Mouse (Mus musculus) CH12.LX (cell line): ENCODE measurements at regions not wholly inside any gene's neighbourhood (a gene's known extent, or its start where the extent isn't known, plus 50 kb on each side); places are given as distances from the start of the nearest gene placed in this dataset.

Source experiments
- DNase-seq: peaks from one replicate; pipeline ENCODE4 v3.0.0-alpha.2; 2013; ENCODE audit errors: extremely low read depth
- H3K27ac ChIP-seq: 2 replicates; pipeline ENCODE4 v1.5.1; 2012; ENCODE audit warnings: low read depth, mild to moderate bottlenecking, control low read depth, moderate library complexity; ENCODE audit not compliant: insufficient read depth
- H3K27me3 ChIP-seq: replicated peaks from 2 replicates; pipeline ENCODE3; 2012; ENCODE audit warnings: inconsistent platforms
- H3K36me3 ChIP-seq, 2 experiments: replicated peaks in 1 of 2; 2 replicates each; pipeline versions ENCODE3 to v1.6.1; 2012; ENCODE audit warnings: inconsistent platforms in 1 of 2, low read length in 1 of 2, mild to moderate bottlenecking in 1 of 2, mixed read lengths in 1 of 2, moderate library complexity in 1 of 2; ENCODE audit not compliant: control insufficient read depth in 1 of 2, insufficient read depth in 1 of 2
- H3K4me1 ChIP-seq, 2 experiments: 2 replicates each; pipeline ENCODE4 v1.6.1; 2012; ENCODE audit warnings: inconsistent platforms in 1 of 2, moderate library complexity in 1 of 2; ENCODE audit not compliant: insufficient read depth in 2 of 2, control insufficient read depth in 1 of 2
- H3K4me2 ChIP-seq: 2 replicates; pipeline ENCODE4 v1.6.1; 2012; ENCODE audit warnings: low read depth, mild to moderate bottlenecking, control low read depth; ENCODE audit not compliant: poor library complexity, insufficient read depth, severe bottlenecking
- H3K4me3 ChIP-seq, 3 experiments: fragments of 150-350 bp in 1 of 3; sonication (generic) in 1 of 3; replicated peaks in 1 of 3; 2 replicates each; pipeline versions ENCODE3 to v1.5.1; 2011 to 2012; ENCODE audit warnings: low read depth in 2 of 3, low read length in 2 of 3, mild to moderate bottlenecking in 2 of 3, moderate library complexity in 2 of 3, control low read depth in 1 of 3, improper control_type of control experiment in 1 of 3, inconsistent platforms in 1 of 3, mixed read lengths in 1 of 3; ENCODE audit not compliant: poor library complexity in 1 of 3
- H3K79me2 ChIP-seq: replicated peaks from 2 replicates; pipeline ENCODE4 v1.6.1; 2012; ENCODE audit warnings: mild to moderate bottlenecking, moderate library complexity; ENCODE audit not compliant: control insufficient read depth, poor library complexity, insufficient read depth, severe bottlenecking; ENCODE audit errors: extremely low read depth
- H3K9ac ChIP-seq: 2 replicates; pipeline ENCODE4 v1.6.1; 2012; ENCODE audit warnings: low read depth, mild to moderate bottlenecking, control low read depth, moderate library complexity; ENCODE audit not compliant: insufficient read depth
- H3K9me3 ChIP-seq: replicated peaks from 2 replicates; pipeline ENCODE3; 2012; ENCODE audit warnings: low read length, inconsistent platforms, mixed read lengths
- BHLHE40 ChIP-seq: IDR thresholded peaks from 2 replicates; pipeline ENCODE4 v1.6.1; 2011; ENCODE audit warnings: mild to moderate bottlenecking, low read depth, low read length, improper control_type of control experiment
- CHD1 ChIP-seq: IDR thresholded peaks from 2 replicates; pipeline ENCODE4 v1.6.1; 2012; ENCODE audit warnings: low read depth, low read length, improper control_type of control experiment, inconsistent platforms
- CTCF ChIP-seq, 2 experiments: IDR thresholded peaks in 1 of 2; conservative IDR thresholded peaks in 1 of 2; 2 replicates each; pipeline ENCODE4 v1.5.1; 2011 to 2012; ENCODE audit warnings: low read depth in 2 of 2, low read length in 2 of 2, improper control_type of control experiment in 1 of 2, inconsistent platforms in 1 of 2, mild to moderate bottlenecking in 1 of 2, moderate library complexity in 1 of 2
- E2F4 ChIP-seq: IDR thresholded peaks from 2 replicates; pipeline ENCODE4 v1.6.1; 2011; ENCODE audit warnings: low read depth, low read length, improper control_type of control experiment; ENCODE audit not compliant: insufficient replicate concordance
- ELF1 ChIP-seq: IDR thresholded peaks from 2 replicates; pipeline ENCODE4 v1.6.1; 2014; ENCODE audit warnings: low read depth, mild to moderate bottlenecking, inconsistent platforms, low read length, improper control_type of control experiment
- GABPA ChIP-seq: IDR thresholded peaks from 2 replicates; pipeline ENCODE4 v1.6.1; 2012; ENCODE audit warnings: low read depth, low read length, improper control_type of control experiment, inconsistent platforms; ENCODE audit not compliant: insufficient replicate concordance
- IRF4 ChIP-seq: IDR thresholded peaks from 2 replicates; pipeline ENCODE4 v1.6.1; 2014; ENCODE audit warnings: low read depth, mild to moderate bottlenecking, inconsistent platforms, low read length, improper control_type of control experiment
- JUND ChIP-seq: conservative IDR thresholded peaks from 2 replicates; pipeline ENCODE4 v1.6.1; 2011; ENCODE audit warnings: low read depth, low read length, improper control_type of control experiment
- MAFK ChIP-seq: IDR thresholded peaks from 2 replicates; pipeline ENCODE4 v1.6.1; 2011; ENCODE audit warnings: low read length, improper control_type of control experiment; ENCODE audit not compliant: insufficient replicate concordance
- MAX ChIP-seq: IDR thresholded peaks from 2 replicates; pipeline ENCODE4 v1.6.1; 2011; ENCODE audit warnings: low read length, improper control_type of control experiment
- NELFE ChIP-seq: IDR thresholded peaks from 2 replicates; pipeline ENCODE4 v1.6.1; 2011; ENCODE audit warnings: low read depth, low read length, improper control_type of control experiment
- NRF1 ChIP-seq: IDR thresholded peaks from 2 replicates; pipeline ENCODE4 v1.6.1; 2014; ENCODE audit warnings: low read depth, mild to moderate bottlenecking, inconsistent platforms, low read length, improper control_type of control experiment, moderate library complexity
- PAX5 ChIP-seq: IDR thresholded peaks from 2 replicates; pipeline ENCODE4 v1.6.1; 2012; ENCODE audit warnings: low read length, inconsistent platforms, mixed read lengths
- POLR2AphosphoS2 ChIP-seq: IDR thresholded peaks from 2 replicates; pipeline ENCODE4 v1.6.1; 2011; ENCODE audit warnings: low read depth, low read length, improper control_type of control experiment
- RAD21 ChIP-seq: IDR thresholded peaks from 2 replicates; pipeline ENCODE4 v1.6.1; 2011; ENCODE audit warnings: low read depth, mild to moderate bottlenecking, low read length, improper control_type of control experiment, moderate library complexity
- RCOR1 ChIP-seq: conservative IDR thresholded peaks from 2 replicates; pipeline ENCODE4 v1.6.1; 2012; ENCODE audit warnings: low read depth, mild to moderate bottlenecking, inconsistent platforms, low read length, improper control_type of control experiment
- TBP ChIP-seq: conservative IDR thresholded peaks from 2 replicates; pipeline ENCODE4 v1.6.1; 2011; ENCODE audit warnings: low read depth, low read length, improper control_type of control experiment
- UBTF ChIP-seq: IDR thresholded peaks from 2 replicates; pipeline ENCODE4 v1.6.1; 2012; ENCODE audit warnings: low read depth, mild to moderate bottlenecking, inconsistent platforms, low read length, improper control_type of control experiment, moderate library complexity
- USF1 ChIP-seq: IDR thresholded peaks from 2 replicates; pipeline ENCODE4 v1.6.1; 2014; ENCODE audit warnings: low read depth, mild to moderate bottlenecking, inconsistent platforms, low read length, improper control_type of control experiment
- USF2 ChIP-seq: conservative IDR thresholded peaks from 2 replicates; pipeline ENCODE4 v1.6.1; 2011; ENCODE audit warnings: low read depth, low read length, improper control_type of control experiment
- ZC3H11A ChIP-seq: IDR thresholded peaks from 2 replicates; pipeline ENCODE4 v1.6.1; 2012; ENCODE audit warnings: low read depth, mild to moderate bottlenecking, inconsistent platforms, low read length, improper control_type of control experiment
- ZMIZ1 ChIP-seq: IDR thresholded peaks from 2 replicates; pipeline ENCODE4 v1.6.1; 2012; ENCODE audit warnings: low read depth, mild to moderate bottlenecking, inconsistent platforms, low read length, improper control_type of control experiment
- ZNF384 ChIP-seq: IDR thresholded peaks from 2 replicates; pipeline ENCODE4 v1.6.1; 2012; ENCODE audit warnings: low read depth, low read length, improper control_type of control experiment, inconsistent platforms
- dilution Hi-C: fragments of 300-500 bp; cut with MboI; formaldehyde crosslinking; loops from 2 replicates; pipeline ENCODE4 v1.14.3; 2020; ENCODE audit warnings: low sequenced_read_pairs; ENCODE audit not compliant: extremely low pct_unique_long_range_greater_than_20kb, extremely low pct_ligation_motif_present
- in situ Hi-C: fragments of 300-500 bp; cut with MboI; formaldehyde crosslinking; loops from 3 replicates; pipeline ENCODE4 v1.14.3; 2019; ENCODE audit warnings: low sequenced_read_pairs, low pct_ligation_motif_present, low pct_unique_long_range_greater_than_20kb, mixed read lengths

- TF ChIP-seq JUND (no peak), IRF4 (no peak), ZMIZ1 (no peak), USF2 (no peak), MAFK (no peak), NELFE (no peak), CHD1 (no peak), USF1 (no peak), ELF1 (no peak), RCOR1 (no peak), UBTF (no peak), TBP (no peak)
- dilution Hi-C loops, result no loop called here
These were observed 171.8 kb upstream of the Rnf219 start for GRCm38 (mm10) chr14:104694174-104694803.

GRCm38 (mm10) chr14:104692616-104693015 is 170.2 kb upstream of the Rnf219 start:
- H3K36me3 ChIP-seq, result no peaks in the 10 kb centered on the region
- no peak overlapping the region for H3K9ac ChIP-seq
- no peak for DNase-seq
- no peaks in the 10 kb centered on the region for H3K4me1 ChIP-seq
- H3K27ac ChIP-seq, result no peak overlapping the region
- H3K79me2 ChIP-seq, result no peaks in the 10 kb centered on the region
- dilution Hi-C loops, result no loop called here
- no peaks in the 10 kb centered on the region for H3K27me3 ChIP-seq
- no peak overlapping the region for H3K4me2 ChIP-seq
- in situ Hi-C loops, result no loop called here
- H3K4me3 ChIP-seq, result no peak overlapping the region
- TF ChIP-seq POLR2AphosphoS2 (no peak), USF1 (no peak), PAX5 (no peak)
- H3K9me3 ChIP-seq, result no peaks in the 10 kb centered on the region

More at GRCm38 (mm10) chr14:104694174-104694803, 171.8 kb upstream of the Rnf219 start:
- H3K79me2 ChIP-seq, result no peaks in the 10 kb centered on the region
- no peaks in the 10 kb centered on the region for H3K27me3 ChIP-seq
- no peaks in the 10 kb centered on the region for H3K9me3 ChIP-seq
- H3K4me3 ChIP-seq, result no peak overlapping the region
- no peak overlapping the region for H3K27ac ChIP-seq
- DNase-seq, result no peak
- H3K36me3 ChIP-seq, result no peaks in the 10 kb centered on the region
- no peaks in the 10 kb centered on the region for H3K4me1 ChIP-seq
- in situ Hi-C loops, result no loop called here
- H3K4me2 ChIP-seq, result no peak overlapping the region
- H3K9ac ChIP-seq, result no peak overlapping the region

GRCm38 (mm10) chr14:104688440-104688839 is 166.0 kb upstream of the Rnf219 start:
- dilution Hi-C loops, result no loop called here
- no peak for DNase-seq
- no peak for TF ChIP-seq ELF1
- TF ChIP-seq ZNF384, result no peak
- no peak for TF ChIP-seq CTCF (conservative IDR thresholded peaks at IDR 0.05 in 1 of 2, IDR thresholded peaks at IDR 0.05 in 1 of 2; ENCODE audit: low read depth in 2 of 2, low read length in 2 of 2)
- no peak for TF ChIP-seq IRF4
- no peak for TF ChIP-seq GABPA
- no peak for TF ChIP-seq RAD21
- TF ChIP-seq E2F4, result no peak
- no peak for TF ChIP-seq NELFE
- TF ChIP-seq BHLHE40, result no peak
- TF ChIP-seq JUND, result no peak
- no peak for TF ChIP-seq RCOR1
- TF ChIP-seq NRF1, result no peak
- TF ChIP-seq CHD1, result no peak
- TF ChIP-seq MAFK, result no peak
- no peak for TF ChIP-seq ZC3H11A
- TF ChIP-seq MAX, result no peak

More at GRCm38 (mm10) chr14:104688440-104688839, 166.0 kb upstream of the Rnf219 start:
- Histone ChIP-seq H3K36me3 (no peaks in the 10 kb centered on the region), H3K9me3 (no peaks in the 10 kb centered on the region), H3K27me3 (no peaks in the 10 kb centered on the region), H3K4me3 (no peak overlapping the region), H3K4me2 (no peak overlapping the region), H3K79me2 (no peaks in the 10 kb centered on the region), H3K27ac (no peak overlapping the region), H3K9ac (no peak overlapping the region), H3K4me1 (no peaks in the 10 kb centered on the region)
- in situ Hi-C loops, result no loop called here
